Mouse (Mus musculus) adrenal gland, postnatal 0 days (tissue): ENCODE data around the gene Rpl9-ps6. TPM values are rescaled to one million over a fixed set of nuclear protein-coding genes. Genes with fewer than 3 reads are reported as not detected.

Experiments
- polyA plus RNA-seq: library from polyadenylated mRNA; unstranded; fragments of >200 nt; fragmentation: Nextera tagmentation; extraction: Ambion mirVana; gene quantifications from 2 replicates; pipeline ENCODE4 v1.2.1, GENCODE M21; 2015

Gene Rpl9-ps6
- polyA plus RNA-seq, result 127 and 152 TPM in 2 replicates

GRCm38 (mm10) chr19:32466478-32466877, at the start of gene Rpl9-ps6:
TSS of gene Rpl9-ps6 (minus strand) at chr19:32466578.

DNA sequence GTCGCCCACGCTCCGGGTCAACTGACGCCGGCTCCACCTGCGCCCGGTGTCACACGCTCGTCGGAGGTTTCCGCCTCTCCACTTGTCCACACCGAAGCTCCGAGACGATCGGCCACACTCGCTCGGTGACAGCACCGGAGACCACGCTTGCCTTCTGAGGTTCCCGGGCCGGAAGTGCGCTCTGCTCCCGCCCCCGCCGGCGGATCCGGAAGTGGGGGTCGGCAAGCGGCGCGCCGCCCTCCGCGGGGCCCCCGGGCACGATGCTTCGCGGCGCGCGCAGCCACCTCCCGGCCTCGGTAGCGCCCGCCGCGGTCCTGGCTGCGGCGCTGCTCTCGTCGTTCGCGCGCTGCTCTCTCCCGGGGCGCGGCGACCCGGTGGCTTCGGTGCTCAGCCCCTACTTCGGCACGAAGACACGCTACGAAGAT, 19.3 kb upstream of the Rpl9-ps6 start, which contains the start of gene Minpp1:
Gene Minpp1, plus strand, starts transcription at position 89 of the 425 bp plus-strand sequence.

Other genes starting within 250 kb of the Rpl9-ps6 start
- gene Sgms1, start 76.9 kb downstream of the Rpl9-ps6 start, polyA plus RNA-seq, result 19.4 and 46.7 TPM in 2 replicates
- 39.8 and 58.4 TPM in 2 replicates for gene Minpp1, start 19.2 kb upstream of the Rpl9-ps6 start, polyA plus RNA-seq
- gene Papss2, start 129.2 kb upstream of the Rpl9-ps6 start, polyA plus RNA-seq, result 9.2 and 9.7 TPM in 2 replicates